Mouse (Mus musculus) cerebellum, postnatal 10 days (tissue): Measurements from ENCODE around the gene Pld4.

Experiments
- DNase-seq, 2 experiments: peaks; one replicate each; pipeline ENCODE4 v3.0.0; 2021; ENCODE audit warnings: mixed read lengths in 2 of 2

Gene Pld4

DNA sequence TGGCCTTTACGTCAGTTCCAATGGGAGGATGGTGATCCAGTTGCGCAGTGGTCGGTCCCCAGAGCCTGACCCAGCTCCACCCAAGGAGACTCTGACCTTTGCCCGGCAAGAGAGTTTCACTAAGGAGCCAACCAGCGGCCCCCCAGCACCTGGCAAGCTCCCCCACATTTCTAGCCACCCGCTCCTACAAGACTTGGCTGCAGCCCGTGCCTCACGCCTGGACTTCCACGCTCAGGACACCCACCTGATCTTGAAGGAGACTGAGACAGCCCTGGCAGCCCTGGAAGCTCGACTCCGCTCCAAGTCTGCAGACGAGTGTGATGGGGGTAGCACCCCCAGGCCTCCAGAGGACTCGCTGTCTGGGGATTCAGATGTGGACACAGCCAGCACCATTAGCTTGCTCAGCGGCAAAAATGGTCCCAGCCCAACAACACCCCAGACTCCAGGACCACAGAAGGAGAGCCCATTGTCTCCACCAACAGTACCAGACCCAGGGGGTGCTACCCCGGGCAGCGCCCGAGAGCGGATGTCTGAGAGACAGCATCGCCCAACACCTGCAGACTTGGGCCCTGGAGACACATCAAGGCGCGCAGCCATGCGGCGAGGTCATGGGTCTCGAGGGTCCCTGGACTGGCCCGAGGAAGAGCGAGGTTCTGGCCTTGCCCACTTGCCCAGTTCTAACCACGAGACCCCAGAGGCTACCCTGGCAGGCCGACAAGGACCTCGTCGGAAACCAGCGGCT is 22.0 kb upstream of the Pld4 start:
- DNase-seq: peak; percentile 57 to 61

- DNase-seq: peak; percentile 86 to 91
Observed at GRCm38 (mm10) chr12:112739023-112739568, 21.4 kb upstream of the Pld4 start.

DNA sequence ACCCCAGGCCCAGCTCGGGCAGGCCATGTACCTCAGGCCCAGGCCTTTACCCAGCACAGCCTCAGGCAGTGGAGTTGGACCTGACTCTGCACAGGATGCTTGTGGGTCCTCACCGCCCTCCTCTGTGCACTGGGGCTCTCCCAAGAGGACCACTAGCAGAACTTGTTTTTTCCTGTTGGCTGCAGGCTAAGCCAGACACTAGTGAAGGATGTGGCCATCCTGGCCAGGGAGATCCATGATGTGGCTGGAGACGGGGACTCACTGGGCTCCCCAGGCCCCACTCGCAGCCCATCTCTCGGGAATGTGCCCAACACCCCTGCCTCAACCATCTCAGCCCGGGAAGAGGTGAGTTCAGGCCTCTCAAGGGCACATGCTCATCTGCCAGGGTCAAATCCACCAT is 17.7 kb upstream of the Pld4 start:
- DNase-seq: peak in 1 of 2 experiments; percentile 29

- peak; percentile 89 to 90 for DNase-seq
Observed at GRCm38 (mm10) chr12:112743168-112743975, 17.1 kb upstream of the Pld4 start.

GRCm38 (mm10) chr12:112744211-112744610 is 16.2 kb upstream of the Pld4 start:
- peak; percentile 42 for DNase-seq

DNA sequence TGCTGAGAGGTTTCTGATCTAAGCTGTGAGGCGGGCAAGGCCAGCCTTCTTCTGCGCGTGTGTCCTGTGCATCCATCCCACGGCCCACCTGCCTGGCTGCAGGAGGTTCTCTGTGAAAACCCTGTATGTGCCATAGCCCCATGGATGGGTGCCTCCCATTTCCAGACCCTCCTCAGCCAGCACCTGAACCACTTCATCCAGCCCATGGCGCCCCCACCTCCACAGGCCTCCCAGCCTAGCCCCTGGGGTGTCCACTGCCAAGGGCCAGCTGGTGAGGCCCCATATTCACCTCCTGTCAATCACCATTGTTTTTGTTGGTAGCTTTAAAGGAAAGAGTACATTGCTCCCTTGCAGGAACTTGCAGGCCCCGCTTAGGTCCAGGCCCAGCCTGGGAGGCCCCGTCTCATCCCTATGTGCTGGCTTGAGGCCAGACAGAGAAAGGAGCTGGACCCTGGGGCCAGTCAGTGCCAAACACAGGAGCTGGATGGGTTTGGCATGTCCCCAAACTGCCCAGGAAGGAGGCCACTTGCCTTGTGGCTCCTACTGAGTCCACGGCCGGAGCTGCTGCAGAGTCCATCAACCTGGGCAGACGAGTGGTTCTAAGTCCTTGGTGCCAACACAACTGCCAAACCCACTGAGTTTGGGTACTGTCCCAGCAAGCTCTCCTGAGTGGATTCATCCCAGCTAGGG is 15.4 kb upstream of the Pld4 start:
- peak; percentile 59 to 67 for DNase-seq

DNA sequence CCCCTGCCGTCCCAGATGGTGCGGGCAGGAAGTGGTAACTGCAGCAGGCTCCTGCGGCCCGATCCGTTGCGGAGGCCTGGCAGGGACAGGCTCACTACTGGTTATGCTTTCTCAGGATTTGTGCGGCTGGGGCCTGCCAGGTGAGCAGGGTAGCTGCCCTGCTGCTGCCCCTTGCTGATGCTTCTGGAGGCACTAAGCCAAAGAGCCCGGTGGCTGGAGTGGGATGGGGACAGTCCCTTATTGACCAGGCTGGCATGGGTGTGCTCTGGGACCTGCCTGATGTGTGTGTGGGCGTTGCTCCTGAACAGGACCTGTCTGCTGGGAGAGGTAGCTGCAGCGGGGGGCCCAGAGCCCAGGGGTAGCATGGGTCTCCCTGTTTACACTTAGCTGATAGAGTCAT is 14.7 kb upstream of the Pld4 start:
- peak in 1 of 2 experiments; percentile 33 for DNase-seq

DNA sequence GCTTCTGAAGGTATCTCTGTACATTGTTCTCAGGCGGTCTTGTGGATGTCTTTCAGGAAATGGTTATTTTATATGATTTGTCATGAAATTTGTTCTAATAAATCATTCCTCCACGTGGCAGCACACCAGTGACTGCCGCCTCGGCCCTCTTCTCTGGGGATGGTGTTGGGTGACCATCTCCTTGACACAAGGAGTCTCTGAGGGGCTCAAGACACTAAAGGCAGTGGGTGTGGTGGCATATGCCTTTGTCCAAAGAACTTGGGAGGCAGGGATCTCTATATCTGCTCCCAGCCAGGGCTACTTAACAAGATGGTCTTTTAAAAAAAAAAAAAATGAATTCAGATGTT is 14.0 kb upstream of the Pld4 start:
- DNase-seq: no peak

DNA sequence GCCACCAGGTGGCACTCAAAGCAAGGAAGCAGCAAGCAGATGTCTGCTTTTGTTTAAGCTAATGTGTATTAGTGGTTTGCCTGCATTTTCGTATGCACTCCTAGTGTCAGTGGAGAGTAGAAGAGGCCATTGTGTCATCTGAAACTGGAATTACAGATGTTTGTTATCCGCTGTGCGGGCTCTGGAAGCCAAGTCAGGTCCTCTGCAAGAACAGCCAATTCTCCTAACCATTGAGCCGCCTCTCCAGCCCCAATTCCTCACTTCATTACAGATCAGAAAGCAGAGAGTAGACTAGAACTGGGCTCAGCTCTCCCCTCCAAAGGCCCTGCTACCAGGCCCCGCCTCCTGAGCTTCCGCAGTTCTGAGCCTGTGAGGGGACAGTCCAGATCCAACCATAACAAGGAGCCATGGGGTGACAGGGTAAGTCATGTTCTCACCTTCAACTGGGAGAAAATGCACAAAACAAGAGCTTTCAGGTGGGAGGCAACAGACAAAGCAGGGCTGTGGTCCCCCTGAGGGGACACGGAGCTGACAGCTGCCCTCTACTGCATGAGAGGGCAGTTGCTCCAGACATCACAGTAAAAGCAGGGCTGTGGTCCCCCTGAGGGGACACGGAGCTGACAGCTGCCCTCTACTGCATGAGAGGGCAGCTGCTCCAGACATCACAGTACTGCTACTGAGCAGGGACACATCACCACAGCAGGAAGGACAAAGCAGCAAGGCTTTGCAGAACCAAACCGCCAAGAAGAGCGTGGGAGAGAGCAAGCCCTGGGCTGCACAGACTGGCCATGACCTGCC is 13.4 kb upstream of the Pld4 start:
- DNase-seq: peak; percentile 67 to 75

DNA sequence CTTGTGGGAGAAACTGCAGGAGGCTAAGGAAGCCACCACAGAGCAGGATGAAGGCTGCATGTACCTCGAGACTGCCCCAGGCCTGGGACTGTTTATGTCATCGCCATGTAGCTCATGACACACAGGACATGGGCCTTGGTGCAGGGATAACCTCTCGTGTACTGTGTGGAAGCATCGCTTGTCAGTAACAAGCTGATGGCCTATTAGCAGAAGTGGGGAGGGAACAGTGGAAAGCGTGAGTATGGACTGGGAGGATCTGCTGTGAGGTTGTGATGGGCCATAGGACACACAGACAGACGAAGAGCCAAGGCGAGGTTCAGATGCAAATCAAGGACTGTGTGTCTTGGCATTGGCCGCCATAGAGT is 12.9 kb upstream of the Pld4 start:
- DNase-seq: no peak

DNA sequence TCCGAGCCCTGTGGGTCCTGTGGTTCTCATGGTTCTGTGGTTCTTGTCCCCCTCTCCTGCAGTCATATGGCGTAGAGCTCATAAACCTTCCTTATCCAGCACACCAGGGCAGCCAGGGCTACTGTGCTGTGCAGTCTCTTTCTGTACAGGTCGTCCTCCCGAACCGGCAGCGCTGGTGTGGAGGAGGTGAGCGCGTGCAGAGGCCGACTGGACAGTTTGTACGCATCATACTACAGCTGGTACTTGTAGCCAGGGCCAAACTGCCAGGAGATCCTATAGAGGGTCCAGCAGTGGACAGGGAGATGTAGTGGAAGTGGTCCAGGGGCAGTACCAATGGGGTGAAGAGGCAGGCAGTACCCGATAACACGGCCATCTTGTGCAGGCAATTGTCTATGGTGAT is 9.5 kb upstream of the Pld4 start:
- peak in 1 of 2 experiments; percentile 4 for DNase-seq

- no peak for DNase-seq
Observed at GRCm38 (mm10) chr12:112752399-112752798, 8.1 kb upstream of the Pld4 start.

DNA sequence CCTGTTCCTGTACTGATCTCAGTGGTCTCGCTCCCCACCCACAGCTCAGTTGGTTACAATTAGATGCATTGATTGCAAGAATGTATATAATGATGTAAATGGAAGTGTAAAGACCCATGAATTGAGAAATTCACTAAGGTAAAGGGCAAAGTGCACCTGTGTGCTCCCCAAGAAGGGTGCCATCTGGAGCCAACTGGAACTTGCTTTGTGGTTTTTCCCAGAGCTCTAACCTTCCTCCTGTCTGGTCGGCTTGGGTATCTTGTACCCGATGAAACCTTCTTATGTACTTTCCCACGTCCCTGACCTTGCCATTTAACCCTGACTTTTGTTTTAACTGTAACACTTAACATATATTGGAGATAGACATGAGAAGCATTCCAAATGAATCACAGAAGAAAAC is 4.6 kb upstream of the Pld4 start:
- DNase-seq: no peak

- DNase-seq: no peak
Observed at GRCm38 (mm10) chr12:112757896-112758295, 2.6 kb upstream of the Pld4 start.

GRCm38 (mm10) chr12:112759471-112759870 is 984 bp upstream of the Pld4 start:
- no peak for DNase-seq

DNA sequence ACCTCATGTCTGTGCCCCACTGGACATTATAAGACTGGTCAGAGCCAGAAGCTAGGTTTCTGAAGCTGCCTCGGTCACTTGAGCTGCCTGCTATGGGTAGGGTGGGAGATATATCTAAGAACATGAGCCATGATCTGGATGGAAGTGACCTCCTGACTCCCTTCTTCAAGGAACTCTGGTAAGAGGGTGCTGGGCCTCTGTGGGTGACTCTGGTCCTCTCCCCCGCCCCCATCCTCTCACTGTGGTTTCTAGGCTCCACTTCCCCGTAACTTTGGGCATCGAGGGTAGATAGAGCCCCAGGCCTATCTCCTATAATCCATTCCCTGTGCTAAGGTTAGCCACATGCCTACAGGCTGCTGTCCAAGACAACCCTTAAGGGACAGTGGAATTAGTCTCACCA is 956 bp downstream of the Pld4 start:
- no peak for DNase-seq

- no peak for DNase-seq
Observed at GRCm38 (mm10) chr12:112762018-112762417, 1.6 kb downstream of the Pld4 start.

- no peak for DNase-seq
Observed at GRCm38 (mm10) chr12:112763176-112763575, 2.7 kb downstream of the Pld4 start.

- no peak for DNase-seq
Observed at GRCm38 (mm10) chr12:112764141-112764540, 3.7 kb downstream of the Pld4 start.

DNA sequence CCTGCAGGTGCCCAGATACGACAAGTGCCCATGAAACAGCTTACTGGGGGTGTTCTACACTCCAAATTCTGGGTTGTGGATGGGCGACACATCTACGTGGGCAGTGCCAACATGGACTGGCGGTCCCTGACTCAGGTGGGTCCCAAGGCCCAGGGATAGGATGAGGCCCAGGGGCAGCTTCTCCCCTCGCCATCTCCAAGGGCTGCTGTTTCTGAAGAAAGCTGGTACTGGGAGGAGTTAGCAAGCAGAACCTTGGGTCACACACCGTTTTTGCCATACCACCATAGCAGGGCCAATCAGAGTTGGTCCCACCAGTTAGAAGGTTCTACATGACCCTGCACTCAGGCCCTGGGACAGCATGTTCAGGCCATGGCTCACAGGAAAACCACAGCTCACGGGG is 4.5 kb downstream of the Pld4 start:
- no peak for DNase-seq

DNA sequence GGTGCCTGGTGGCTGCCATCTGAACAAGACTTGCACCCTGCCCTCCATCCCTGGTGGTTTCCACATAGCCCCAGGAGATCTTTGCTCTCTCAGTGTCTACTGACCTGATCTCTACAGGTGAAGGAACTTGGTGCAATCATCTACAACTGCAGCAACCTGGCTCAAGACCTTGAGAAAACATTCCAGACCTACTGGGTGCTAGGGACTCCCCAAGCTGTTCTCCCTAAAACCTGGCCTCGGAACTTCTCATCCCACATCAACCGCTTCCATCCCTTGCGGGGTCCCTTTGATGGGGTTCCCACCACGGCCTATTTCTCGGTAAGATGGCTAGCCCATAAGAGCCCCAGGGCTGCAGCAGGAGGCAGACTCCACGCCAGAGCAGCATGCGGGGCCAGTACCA is 6.1 kb downstream of the Pld4 start:
- no peak for DNase-seq

DNA sequence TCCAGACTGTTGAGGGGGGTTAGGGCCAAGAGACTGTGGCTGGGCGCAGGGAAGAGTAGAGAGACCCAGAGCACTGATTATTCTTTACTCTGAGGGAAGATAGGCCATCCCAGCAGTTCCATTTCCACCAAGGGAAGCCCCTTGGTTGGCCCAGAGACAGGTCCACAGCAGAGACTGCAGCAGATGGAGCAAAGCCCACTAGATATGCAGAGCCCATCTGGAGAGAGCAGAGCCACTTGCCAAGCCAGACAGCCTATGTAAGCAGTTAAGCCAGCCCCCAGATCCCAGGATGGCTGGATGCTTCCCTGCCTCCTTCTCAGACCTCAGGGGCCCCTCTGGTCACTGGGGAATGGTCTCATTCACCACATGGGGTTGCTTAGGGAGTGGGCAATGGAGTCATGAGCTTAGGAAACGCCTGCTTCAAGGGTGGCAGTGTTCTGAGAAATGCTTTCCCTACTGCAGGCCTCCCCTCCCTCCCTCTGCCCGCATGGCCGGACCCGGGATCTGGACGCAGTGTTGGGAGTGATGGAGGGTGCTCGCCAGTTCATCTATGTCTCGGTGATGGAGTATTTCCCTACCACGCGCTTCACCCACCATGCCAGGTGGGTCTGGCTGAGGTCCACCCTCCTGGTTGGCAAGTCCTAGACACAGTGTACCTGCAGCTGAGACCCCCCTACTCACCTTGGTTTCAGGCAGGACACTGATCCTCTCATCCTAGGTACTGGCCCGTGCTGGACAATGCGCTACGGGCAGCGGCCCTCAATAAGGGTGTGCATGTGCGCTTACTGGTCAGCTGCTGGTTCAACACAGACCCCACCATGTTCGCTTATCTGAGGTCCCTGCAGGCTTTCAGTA is 6.8 kb downstream of the Pld4 start:
- DNase-seq: peak; percentile 77 to 82
